Mouse (Mus musculus) hindbrain, embryonic 13.5 days (tissue): ENCODE results near the gene Tead3. TPM values are rescaled to one million over a fixed set of nuclear protein-coding genes. Genes with fewer than 3 reads are reported as not detected.
"Not testable (repeated sequence)": the region's sequence is repeated elsewhere in the genome, so short reads cannot be mapped to it uniquely, and the experiment has no call there.

Experiments used
- ATAC-seq: fragments of 200-750 bp; cut with Nextera tagmentation; 2 replicates; pipeline ENCODE4 v1.8.0; 2017; ENCODE audit warnings: moderate TSS enrichment; ENCODE audit not compliant: low FRiP score
- H3K27ac ChIP-seq: fragments of 300-500 bp; sonication (generic); 2 replicates; pipeline ENCODE4 v1.5.1; 2015; ENCODE audit warnings: inconsistent platforms, mild to moderate bottlenecking, moderate library complexity
- H3K27me3 ChIP-seq: fragments of 300-500 bp; sonication (generic); 2 replicates; pipeline ENCODE4 v1.6.1; 2015; ENCODE audit warnings: mild to moderate bottlenecking, inconsistent platforms
- H3K36me3 ChIP-seq: fragments of 300-500 bp; sonication (generic); 2 replicates; pipeline ENCODE4 v1.6.1; 2015; ENCODE audit warnings: mild to moderate bottlenecking, inconsistent platforms
- H3K4me1 ChIP-seq: fragments of 300-500 bp; sonication (generic); replicated peaks from 2 replicates; pipeline ENCODE4 v1.6.1; 2015; ENCODE audit warnings: inconsistent platforms
- H3K4me2 ChIP-seq: fragments of 300-500 bp; sonication (generic); 2 replicates; pipeline ENCODE4 v1.6.1; 2015; ENCODE audit warnings: inconsistent platforms, mild to moderate bottlenecking, moderate library complexity
- H3K4me3 ChIP-seq: fragments of 300-500 bp; sonication (generic); 2 replicates; pipeline ENCODE4 v1.5.1; 2015; ENCODE audit warnings: mild to moderate bottlenecking, inconsistent platforms
- H3K9ac ChIP-seq: fragments of 300-500 bp; sonication (generic); 2 replicates; pipeline ENCODE4 v1.6.1; 2015; ENCODE audit warnings: mild to moderate bottlenecking, inconsistent platforms
- H3K9me3 ChIP-seq: fragments of 300-500 bp; sonication (generic); 2 replicates; pipeline ENCODE4 v1.6.1; 2016; ENCODE audit warnings: inconsistent platforms
- WGBS: fragments of 180-500 bp; shearing (Covaris S2); methylation state at CpG from one replicate; pipeline ENCODE4 v1.1.7; 2015; 5-methylcytosine and 5-hydroxymethylcytosine counted together
- polyA plus RNA-seq: library from polyadenylated mRNA; unstranded; fragments of >200 nt; fragmentation: Nextera tagmentation; extraction: Ambion mirVana; gene quantifications from 2 replicates; pipeline ENCODE4 v1.2.1, GENCODE M21; 2015

Tead3 gene
- polyA plus RNA-seq, 1 experiment from 2014 or later: 1.8 TPM

GRCm38 (mm10) chr17:28335267-28335666 lies 15.3 kb downstream of the Tead3 start:
- H3K27ac ChIP-seq: no peak overlapping the region
- WGBS: 73% methylated on average over 10 of the region's 10 CpGs

GRCm38 (mm10) chr17:28332915-28333546 lies 17.6 kb downstream of the Tead3 start:
- Histone ChIP-seq H3K36me3 (peaks cover 31% of the 10 kb centered on the region), H3K4me2 (0 out of 2 replicates have a peak overlapping the region, but pooled peaks have one; percentile 0), H3K27ac (no peak overlapping the region), H3K4me1 (peaks cover 30% of the 10 kb centered on the region), H3K9me3 (no peaks in the 10 kb centered on the region), H3K9ac (peak overlapping the region; percentile 13), H3K4me3 (no peak overlapping the region), H3K27me3 (no peaks in the 10 kb centered on the region)
- WGBS: 67% methylated on average over 31 of the region's 31 CpGs
- no peak for ATAC-seq

More at GRCm38 (mm10) chr17:28335267-28335666, 15.3 kb downstream of the Tead3 start:
- no peak overlapping the region for H3K4me2 ChIP-seq
- H3K27me3 ChIP-seq: no peaks in the 10 kb centered on the region
- peaks cover 14% of the 10 kb centered on the region for H3K4me1 ChIP-seq
- no peak overlapping the region for H3K4me3 ChIP-seq
- H3K9me3 ChIP-seq: no peaks in the 10 kb centered on the region
- H3K36me3 ChIP-seq: peaks cover 25% of the 10 kb centered on the region
- ATAC-seq: no peak
- H3K9ac ChIP-seq: 0 out of 2 replicates have a peak overlapping the region, but pooled peaks have one; percentile 19

- Histone ChIP-seq H3K9ac (peak overlapping the region; percentile 13; the same call in 1 of the 2 replicates), H3K27ac (no peak overlapping the region), H3K4me3 (no peak overlapping the region), H3K27me3 (no peaks in the 10 kb centered on the region), H3K36me3 (peaks cover 31% of the 10 kb centered on the region), H3K4me2 (no peak overlapping the region), H3K9me3 (no peaks in the 10 kb centered on the region), H3K4me1 (peaks cover 36% of the 10 kb centered on the region)
- 43% methylated on average over 12 of the region's 13 CpGs for WGBS
- no peak for ATAC-seq
These were observed 18.3 kb downstream of the Tead3 start for GRCm38 (mm10) chr17:28332113-28332914.

DNA sequence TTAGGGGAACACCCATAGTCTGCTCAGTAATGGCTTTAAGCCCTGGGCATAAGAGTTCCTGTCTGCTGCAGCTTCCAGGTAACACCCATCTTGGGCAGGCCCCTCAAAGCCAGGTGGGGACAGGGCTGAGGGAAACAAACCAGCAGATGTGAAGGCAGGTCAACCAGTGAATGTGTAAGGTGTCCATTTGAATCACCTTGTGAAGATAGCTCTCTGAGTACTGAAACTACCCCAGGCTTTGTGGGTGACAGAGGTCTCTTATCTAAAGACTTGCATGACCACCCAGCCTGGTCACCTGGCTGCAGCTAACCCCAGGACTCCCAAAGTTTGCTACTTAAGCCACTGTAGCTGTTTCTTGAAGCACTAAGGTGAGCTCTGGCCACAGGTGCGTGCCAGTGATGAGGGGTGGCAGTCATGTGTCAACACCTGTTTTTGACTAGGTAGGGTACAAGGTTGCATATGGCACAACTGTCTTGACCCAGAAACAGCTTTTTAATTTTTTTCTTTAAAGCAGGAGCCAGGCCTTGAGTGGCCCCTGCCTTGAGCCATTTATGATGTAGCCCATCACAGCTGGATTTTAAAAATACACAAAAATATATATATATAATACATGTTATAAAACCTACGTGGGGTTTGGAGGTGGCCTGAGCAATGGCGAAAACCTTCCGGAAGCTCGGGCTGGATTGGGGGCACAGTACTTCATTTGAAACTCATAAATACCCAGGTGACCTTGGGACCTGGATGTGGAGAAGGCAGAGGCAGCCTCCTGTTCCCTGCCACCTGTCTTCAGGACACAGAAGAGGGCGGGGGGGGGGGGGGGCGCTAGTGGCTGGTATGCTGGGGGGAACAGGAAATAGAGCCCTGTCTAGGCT lies 19.1 kb downstream of the Tead3 start:
- WGBS: 42% methylated on average over 6 of the region's 7 CpGs
- H3K27ac ChIP-seq: no peak overlapping the region
- no peak overlapping the region for H3K4me3 ChIP-seq
- no peaks in the 10 kb centered on the region for H3K9me3 ChIP-seq
- H3K4me1 ChIP-seq: peaks cover 36% of the 10 kb centered on the region
- no peak overlapping the region for H3K4me2 ChIP-seq
- H3K27me3 ChIP-seq: no peaks in the 10 kb centered on the region
- peaks cover 31% of the 10 kb centered on the region for H3K36me3 ChIP-seq
- ATAC-seq: no peak
- no peak overlapping the region for H3K9ac ChIP-seq

DNA sequence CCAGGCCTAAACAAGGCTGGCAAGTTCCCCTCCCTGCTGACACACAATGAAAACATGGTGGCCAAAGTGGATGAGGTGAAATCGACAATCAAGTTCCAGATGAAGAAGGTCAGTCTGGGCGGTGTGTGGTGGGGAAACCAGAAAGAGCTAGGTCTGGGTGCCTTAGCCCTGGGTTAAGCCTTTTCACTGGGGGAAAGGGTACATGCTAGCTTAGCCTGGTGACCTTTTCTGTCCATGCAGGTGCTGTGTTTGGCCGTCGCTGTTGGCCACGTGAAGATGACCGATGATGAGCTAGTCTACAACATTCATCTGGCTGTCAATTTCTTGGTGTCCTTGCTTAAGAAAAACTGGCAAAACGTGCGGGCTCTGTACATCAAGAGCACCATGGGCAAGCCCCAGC lies 20.0 kb downstream of the Tead3 start:
- peaks cover 36% of the 10 kb centered on the region for H3K4me1 ChIP-seq
- H3K9me3 ChIP-seq, H3K4me2 ChIP-seq, H3K27ac ChIP-seq, H3K4me3 ChIP-seq, ATAC-seq, H3K9ac ChIP-seq, H3K27me3 ChIP-seq: not testable (repeated sequence)
- peaks cover 36% of the 10 kb centered on the region for H3K36me3 ChIP-seq
- WGBS: 75% methylated on average over 8 of the region's 8 CpGs

DNA sequence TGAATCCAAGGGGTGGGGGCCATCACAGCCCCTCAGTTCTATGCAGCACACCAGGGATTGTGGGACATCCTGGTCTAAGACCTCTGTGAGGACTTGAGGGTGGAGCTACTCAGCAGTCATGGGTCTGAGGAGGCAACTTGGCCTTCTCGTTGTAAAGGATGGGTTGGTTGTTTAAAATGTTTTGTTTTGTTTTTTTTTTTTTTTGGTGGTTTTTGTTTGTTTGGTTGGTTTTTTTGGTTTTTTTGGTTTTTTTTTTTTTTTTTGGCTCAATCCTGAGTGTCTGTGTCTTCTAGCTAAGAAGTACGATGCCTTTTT lies 20.4 kb downstream of the Tead3 start:
- Histone ChIP-seq H3K4me1 (peaks cover 36% of the 10 kb centered on the region), H3K27me3 (no peaks in the 10 kb centered on the region), H3K27ac (no peak overlapping the region), H3K9ac (peak overlapping the region; percentile 100), H3K9me3 (no peaks in the 10 kb centered on the region), H3K4me2 (peak overlapping the region; percentile 97), H3K36me3 (peaks cover 38% of the 10 kb centered on the region), H3K4me3 (peak overlapping the region; percentile 90)
- 61% methylated on average over 2 of the region's 2 CpGs for WGBS
- ATAC-seq: no peak

DNA sequence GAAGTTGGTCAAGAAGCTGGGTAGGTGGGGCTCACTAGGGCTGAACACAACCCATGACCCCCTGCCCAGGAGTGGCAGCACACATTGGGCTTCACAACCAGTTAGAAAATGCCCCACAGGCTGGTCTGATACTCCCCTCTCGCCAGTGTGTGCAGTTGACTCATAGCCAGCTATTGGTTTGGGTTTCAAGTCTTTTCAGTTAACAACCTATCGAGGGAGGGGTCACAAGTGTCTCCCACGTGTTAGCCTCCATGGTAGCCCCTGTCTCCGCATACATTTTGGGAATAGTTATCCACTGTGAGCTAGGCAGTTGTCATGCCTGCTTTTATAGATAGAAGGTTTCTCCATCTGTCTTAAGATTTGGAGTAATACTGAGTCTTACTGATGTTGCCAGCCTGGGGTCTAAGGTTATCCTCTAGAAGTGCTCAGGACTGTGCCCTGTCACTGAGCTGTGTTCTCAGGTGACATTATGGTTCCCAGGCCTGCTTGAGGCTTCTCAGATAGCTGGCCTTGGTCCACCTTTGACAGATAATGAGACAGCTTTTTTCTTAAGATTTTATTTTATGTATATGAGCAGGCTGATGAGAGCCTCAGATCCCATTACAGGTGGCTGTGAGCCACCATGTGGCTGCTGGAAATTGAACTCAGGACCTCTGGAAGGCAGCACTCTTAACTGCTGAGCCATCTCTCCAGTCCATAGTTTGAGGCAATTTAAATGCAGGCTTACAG lies 20.9 kb downstream of the Tead3 start:
- Histone ChIP-seq H3K27ac (no peak overlapping the region), H3K4me2 (peak overlapping the region; percentile 97), H3K9ac (peak overlapping the region; percentile 100), H3K9me3 (no peaks in the 10 kb centered on the region), H3K4me3 (peak overlapping the region; percentile 90), H3K27me3 (no peaks in the 10 kb centered on the region), H3K4me1 (peaks cover 36% of the 10 kb centered on the region), H3K36me3 (peaks cover 42% of the 10 kb centered on the region)
- ATAC-seq: no peak
- WGBS: 7% methylated on average over 4 of the region's 4 CpGs

DNA sequence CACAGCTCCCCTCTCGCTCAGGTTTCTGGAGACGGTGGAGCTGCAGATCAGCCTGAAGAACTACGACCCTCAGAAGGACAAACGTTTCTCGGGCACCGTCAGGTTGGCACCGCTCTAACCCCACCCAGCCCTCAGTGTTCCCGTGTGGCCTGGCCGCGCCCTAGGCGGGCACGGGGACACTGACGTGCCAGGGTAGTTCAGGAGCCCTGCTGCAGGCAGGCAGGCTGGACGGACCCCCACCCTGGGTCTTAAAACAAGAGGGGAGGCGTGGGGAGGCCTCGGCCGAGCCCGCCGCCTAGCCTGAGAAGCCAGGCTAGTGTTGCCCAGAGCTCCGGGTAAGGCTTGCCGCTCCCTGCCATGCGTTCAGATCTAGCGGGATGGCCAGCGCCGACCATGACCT lies 21.7 kb downstream of the Tead3 start:
- under 1% methylated on average over 24 of the region's 25 CpGs for WGBS
- ATAC-seq: peak; percentile 47; the same call in 1 of the 2 replicates
- H3K9me3 ChIP-seq: no peaks in the 10 kb centered on the region
- peak overlapping the region; percentile 97 for H3K4me2 ChIP-seq
- H3K27me3 ChIP-seq: no peaks in the 10 kb centered on the region
- H3K4me3 ChIP-seq: peak overlapping the region; percentile 90
- peaks cover 49% of the 10 kb centered on the region for H3K36me3 ChIP-seq
- H3K9ac ChIP-seq: peak overlapping the region; percentile 100
- H3K4me1 ChIP-seq: peaks cover 36% of the 10 kb centered on the region
- H3K27ac ChIP-seq: peak overlapping the region; percentile 96

GRCm38 (mm10) chr17:28328366-28328928 lies 22.2 kb downstream of the Tead3 start, which contains the start of gene Rpl10a:
Rpl10a (plus strand) TSS chr17:28328471.
- Histone ChIP-seq H3K9me3 (no peaks in the 10 kb centered on the region), H3K27ac (peak within 1 kb of the TSS; percentile 96), H3K4me2 (peak within 1 kb of the TSS; percentile 97), H3K9ac (peak within 1 kb of the TSS; percentile 100), H3K4me1 (peaks cover 35% of the 10 kb centered on the region), H3K36me3 (peaks cover 52% of the 10 kb centered on the region), H3K4me3 (peak within 1 kb of the TSS; percentile 90), H3K27me3 (no peaks in the 10 kb centered on the region)
- peak; percentile 90 for ATAC-seq
- WGBS: under 1% methylated on average over 63 of the region's 67 CpGs

GRCm38 (mm10) chr17:28327673-28328325 lies 22.8 kb downstream of the Tead3 start:
- ATAC-seq: peak; percentile 61
- H3K4me2 ChIP-seq: peak overlapping the region; percentile 97
- H3K9ac ChIP-seq: peak overlapping the region; percentile 79
- 15% methylated on average over 22 of the region's 22 CpGs for WGBS
- peaks cover 50% of the 10 kb centered on the region for H3K36me3 ChIP-seq
- peak overlapping the region; percentile 96 for H3K27ac ChIP-seq
- H3K9me3 ChIP-seq: no peaks in the 10 kb centered on the region
- peaks cover 30% of the 10 kb centered on the region for H3K4me1 ChIP-seq
- peak overlapping the region; percentile 90 for H3K4me3 ChIP-seq
- no peaks in the 10 kb centered on the region for H3K27me3 ChIP-seq

DNA sequence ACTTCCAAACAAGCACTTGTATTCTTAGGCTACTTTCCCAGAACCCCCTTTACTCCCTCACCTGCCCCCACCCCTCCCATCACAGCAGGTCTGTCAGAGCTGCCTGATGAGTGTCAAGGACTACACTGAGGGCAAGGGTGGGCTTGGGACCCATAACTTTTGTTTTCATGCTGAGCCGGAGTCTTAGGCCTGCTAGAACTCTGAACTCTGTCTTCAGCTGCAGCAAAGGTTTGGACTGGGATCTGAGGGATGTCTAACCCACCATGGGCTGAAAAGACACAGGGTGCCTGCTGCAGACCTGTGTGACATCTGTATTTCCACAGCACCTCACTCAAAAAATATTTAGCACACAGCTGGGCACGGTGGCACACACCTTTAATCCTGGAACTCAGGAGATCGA lies 23.7 kb downstream of the Tead3 start:
- WGBS: 83% methylated on average over 3 of the region's 3 CpGs
- no peak overlapping the region for H3K4me3 ChIP-seq
- H3K27ac ChIP-seq: no peak overlapping the region

More for the DNA sequence above, 23.7 kb downstream of the Tead3 start:
- ATAC-seq: no peak
- Histone ChIP-seq H3K4me2 (no peak overlapping the region), H3K36me3 (peaks cover 50% of the 10 kb centered on the region), H3K4me1 (peaks cover 30% of the 10 kb centered on the region), H3K9me3 (no peaks in the 10 kb centered on the region), H3K9ac (peak overlapping the region; percentile 79), H3K27me3 (no peaks in the 10 kb centered on the region)
